Mouse (Mus musculus) forelimb bud, embryonic 11.5 days (tissue): ENCODE data around the gene BC051019.

ENCODE experiments used
- DNase-seq: peaks from one replicate; pipeline ENCODE4 v3.0.0-alpha.2; 2012; ENCODE audit warnings: low read depth, low spot score

Gene BC051019

GRCm38 (mm10) chr7:109708961-109709382, 14.7 kb downstream of the BC051019 start:
- peak; percentile 40 for DNase-seq

GRCm38 (mm10) chr7:109707023-109707785, 16.4 kb downstream of the BC051019 start:
- peak; percentile 31 for DNase-seq

DNA sequence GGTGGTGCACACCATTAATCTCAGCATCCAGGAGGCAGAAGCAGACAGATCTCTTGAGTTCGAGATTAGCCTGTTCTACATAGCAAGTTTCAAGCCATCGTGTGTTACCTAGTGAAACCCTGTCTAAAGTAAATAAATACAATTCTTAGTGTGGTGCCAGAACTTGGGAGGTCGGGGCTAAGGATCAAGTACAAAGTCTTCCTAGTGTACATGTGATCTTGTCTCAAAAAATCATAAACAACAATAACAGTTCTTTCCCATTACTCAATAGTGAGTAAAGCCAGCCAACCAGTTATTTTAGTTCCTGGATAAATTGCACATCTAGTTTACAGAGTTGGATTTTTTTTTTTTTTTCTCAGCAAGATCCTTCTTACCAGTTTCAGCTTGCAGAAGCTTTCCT, 19.2 kb downstream of the BC051019 start:
- no peak for DNase-seq

GRCm38 (mm10) chr7:109704016-109704377, 19.7 kb downstream of the BC051019 start:
- no peak for DNase-seq

GRCm38 (mm10) chr7:109703190-109704015, 20.2 kb downstream of the BC051019 start, which contains the start of the genes St5 and Akip1:
St5 (minus strand) TSS chr7:109703605.
Akip1 (plus strand) TSS chr7:109703690.
- DNase-seq, result peak; percentile 97

- DNase-seq, result no peak
Measured at GRCm38 (mm10) chr7:109702721-109703120, 20.9 kb downstream of the BC051019 start.

- DNase-seq, result no peak
Measured at GRCm38 (mm10) chr7:109700213-109700612, 23.4 kb downstream of the BC051019 start.

DNA sequence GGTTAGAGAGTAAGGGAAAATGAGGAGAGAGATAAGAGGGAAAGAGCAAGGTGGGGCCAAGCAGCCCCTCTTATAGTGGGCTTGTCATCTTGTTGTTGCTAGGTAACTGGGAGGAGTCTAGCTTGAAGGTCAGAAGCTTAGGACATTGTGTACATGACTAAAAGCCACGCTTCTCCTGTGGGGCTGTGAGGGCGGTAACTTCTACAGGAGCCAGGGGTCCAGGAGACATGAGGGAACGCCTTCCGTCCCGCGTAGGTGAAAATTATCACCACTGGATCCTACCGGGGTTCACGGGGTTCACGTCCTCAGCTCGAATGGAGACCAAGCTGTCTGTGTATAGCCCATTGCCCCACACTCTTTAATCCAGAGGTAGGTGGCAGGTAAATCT, 28.3 kb downstream of the BC051019 start:
- no peak for DNase-seq

DNA sequence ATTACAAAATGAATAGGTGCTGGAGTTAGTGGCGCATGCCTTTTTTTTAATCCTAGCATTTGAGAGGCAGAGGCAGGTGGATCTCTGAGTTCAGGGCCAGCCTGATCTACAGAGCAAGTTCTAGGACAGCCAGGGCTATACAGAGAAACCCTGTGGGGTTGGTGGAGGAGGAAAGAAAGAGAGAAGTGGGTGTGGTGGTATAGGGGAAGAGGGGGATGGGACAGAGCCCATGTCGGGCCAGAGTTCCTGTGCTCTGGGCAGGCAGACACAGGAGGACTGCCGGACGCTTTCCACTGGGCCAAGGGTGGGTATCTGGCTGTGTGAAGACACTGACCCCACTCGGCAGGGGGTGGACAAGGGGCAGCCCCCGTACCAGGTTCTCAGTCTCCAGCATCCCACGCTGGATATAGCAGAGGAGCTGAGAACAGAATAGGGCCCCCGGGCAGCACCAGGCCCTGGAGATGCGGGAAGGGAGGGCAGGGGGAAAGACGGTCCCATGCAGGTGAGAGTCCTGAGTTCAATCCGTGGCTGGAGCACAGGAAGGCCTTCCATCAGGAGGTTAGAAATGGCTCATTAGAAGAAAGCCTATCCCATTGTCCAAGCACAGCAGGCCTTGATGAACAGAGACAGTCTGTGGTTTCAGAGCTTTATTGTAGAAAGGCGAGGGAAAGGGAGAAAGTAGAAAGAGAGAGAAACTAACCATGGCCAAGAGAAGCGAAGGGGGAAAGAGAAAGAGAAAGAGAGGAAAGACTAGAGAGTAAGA, 28.9 kb downstream of the BC051019 start:
- DNase-seq, result no peak

- DNase-seq, result no peak
Measured at GRCm38 (mm10) chr7:109690961-109691360, 32.7 kb downstream of the BC051019 start.

- DNase-seq, result no peak
Measured at GRCm38 (mm10) chr7:109690101-109690500, 33.5 kb downstream of the BC051019 start.

DNA sequence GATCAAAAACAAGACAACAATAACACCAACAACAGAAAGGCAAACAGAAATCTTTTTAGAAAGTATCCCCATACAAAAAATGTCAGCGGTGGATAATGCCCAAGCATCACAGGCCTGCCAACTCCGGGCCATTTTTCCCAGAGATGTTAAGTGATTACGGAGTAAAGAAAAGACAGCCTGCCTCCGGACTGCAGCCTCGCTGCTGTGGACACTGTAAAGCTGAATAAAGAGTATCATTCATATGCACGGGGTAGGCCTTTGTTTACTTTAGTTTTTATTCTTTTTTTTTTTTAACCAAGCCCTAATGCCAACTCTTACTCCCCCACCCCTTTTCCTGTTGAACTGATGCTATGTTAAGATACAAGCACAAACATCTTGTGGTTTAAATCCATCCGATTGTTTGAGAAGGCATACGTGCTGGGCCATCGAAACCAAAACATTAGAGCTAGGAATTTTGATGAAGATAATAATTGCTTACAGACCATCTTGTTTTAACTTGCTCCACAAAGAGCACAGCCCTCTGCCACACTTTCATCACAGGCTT, 37.0 kb downstream of the BC051019 start:
- no peak for DNase-seq

DNA sequence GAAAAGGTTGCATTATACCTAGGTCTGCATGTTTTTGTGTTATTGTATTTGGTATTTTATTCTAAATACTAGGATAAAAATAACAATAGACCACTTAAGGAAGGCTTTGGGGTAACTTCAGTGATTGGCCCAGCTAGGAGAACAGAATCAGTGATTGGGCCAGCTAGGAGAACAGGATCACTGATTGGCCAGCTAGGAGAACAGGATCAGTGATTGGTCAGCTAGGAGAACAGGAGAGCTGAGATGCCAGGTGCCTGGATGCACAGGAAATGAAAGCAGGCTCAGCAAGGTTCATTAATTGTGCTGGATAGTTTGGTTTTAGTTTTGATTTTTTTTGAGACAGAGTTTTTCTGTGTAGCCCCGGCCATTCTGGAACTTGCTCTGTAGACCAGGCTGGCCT, 42.8 kb downstream of the BC051019 start:
- DNase-seq, result no peak

- DNase-seq, result no peak
Measured at GRCm38 (mm10) chr7:109680284-109680683, 43.4 kb downstream of the BC051019 start.

GRCm38 (mm10) chr7:109674944-109675628, 48.6 kb downstream of the BC051019 start:
- DNase-seq, result no peak

DNA sequence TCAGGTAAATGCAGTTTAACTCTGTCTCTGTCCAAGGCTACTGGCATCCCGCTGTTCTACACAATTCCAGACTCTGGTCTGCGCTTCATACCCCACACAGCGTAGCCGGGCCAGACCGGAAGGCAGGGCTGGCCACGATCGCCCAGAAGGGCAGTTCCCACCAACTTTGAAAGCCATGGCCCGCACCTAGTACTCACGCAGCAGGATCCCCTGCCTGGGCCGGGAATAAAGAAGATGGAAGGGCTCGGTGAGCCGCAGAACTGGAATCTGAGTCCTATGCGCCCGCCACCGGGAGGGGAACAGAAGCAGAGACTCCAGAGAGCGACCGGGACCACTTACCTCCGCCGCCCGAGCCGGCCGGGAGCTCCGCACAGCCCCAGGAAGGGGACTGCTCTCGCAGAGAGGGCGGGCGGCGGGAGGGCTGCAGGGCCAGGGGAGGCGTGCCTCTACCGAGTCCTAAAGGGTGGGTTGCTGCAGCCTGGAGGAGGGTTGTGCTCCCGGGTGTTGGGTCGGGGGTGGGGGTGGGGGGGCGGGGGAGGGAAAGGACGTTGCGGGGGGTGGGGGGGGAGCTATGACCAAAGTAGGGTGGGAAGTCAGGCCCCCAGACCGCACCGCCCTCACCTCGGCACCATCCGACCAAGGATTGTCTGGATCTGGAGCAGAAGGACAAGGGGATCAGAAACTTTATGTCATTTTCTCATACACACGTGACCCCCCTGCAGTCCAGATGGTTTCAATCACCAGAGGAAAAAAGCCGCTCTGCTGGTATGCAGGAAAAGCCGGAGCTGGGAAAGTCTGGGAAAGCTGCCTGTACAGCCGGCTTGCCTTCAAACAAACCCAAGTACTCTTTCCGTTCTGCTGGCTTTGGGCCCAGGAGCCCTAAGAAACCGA, 51.8 kb downstream of the BC051019 start:
- DNase-seq, result peak; percentile 94

- DNase-seq, result no peak
Measured at GRCm38 (mm10) chr7:109669426-109670170, 54.1 kb downstream of the BC051019 start.

DNA sequence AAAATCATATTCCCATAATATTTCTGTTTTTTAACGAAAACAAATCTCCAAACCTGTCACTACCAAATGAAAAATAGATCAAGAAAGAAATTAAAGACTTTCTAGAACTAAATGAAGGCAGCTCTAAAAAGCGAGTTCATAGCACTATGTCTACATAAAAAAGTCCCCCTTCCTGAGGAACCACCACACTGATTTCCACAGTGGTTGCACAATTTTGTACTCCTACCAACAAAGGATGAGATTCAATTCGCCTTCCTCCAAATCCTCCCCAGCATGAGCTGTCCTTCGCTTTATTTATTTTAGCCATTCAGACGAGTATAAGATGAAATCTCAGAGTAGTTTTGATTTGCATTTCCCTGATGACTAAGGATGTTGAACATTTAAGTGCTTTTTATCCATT, 57.0 kb downstream of the BC051019 start:
- DNase-seq, result no peak

GRCm38 (mm10) chr7:109662626-109663025, 61.0 kb downstream of the BC051019 start:
- DNase-seq, result no peak
